Mouse (Mus musculus) B cell, adult 2 months (primary cell): Measurements from ENCODE around the gene Hist1h4h.

ENCODE experiments used
- DNase-seq, 2 experiments: peaks; one replicate each; pipeline ENCODE4 v3.0.0; 2022

Gene Hist1h4h

DNA sequence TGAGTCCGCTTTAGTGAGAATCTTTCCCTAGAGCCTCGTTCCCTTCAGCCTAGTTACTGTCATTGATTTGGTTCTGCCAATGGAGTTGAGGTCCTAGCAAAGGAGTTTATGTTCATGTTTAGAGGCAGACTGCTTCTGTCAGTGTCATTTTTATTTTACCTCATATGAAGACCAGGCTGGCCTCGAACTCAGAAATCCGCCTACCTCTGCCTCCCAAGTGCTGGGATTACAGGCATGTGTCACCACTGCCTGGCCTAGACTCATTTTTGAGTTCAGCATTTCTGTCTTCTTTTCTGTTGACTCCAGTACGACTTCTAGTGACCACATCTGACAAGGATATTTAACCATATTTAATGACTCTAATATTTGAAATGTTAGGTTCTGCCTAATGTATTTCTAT is 15.6 kb upstream of the Hist1h4h start:
- DNase-seq = no peak

GRCm38 (mm10) chr13:23515826-23516620 is 14.8 kb upstream of the Hist1h4h start:
- no peak for DNase-seq

GRCm38 (mm10) chr13:23516822-23517602 is 13.8 kb upstream of the Hist1h4h start:
- peak; percentile 87 for DNase-seq

DNA sequence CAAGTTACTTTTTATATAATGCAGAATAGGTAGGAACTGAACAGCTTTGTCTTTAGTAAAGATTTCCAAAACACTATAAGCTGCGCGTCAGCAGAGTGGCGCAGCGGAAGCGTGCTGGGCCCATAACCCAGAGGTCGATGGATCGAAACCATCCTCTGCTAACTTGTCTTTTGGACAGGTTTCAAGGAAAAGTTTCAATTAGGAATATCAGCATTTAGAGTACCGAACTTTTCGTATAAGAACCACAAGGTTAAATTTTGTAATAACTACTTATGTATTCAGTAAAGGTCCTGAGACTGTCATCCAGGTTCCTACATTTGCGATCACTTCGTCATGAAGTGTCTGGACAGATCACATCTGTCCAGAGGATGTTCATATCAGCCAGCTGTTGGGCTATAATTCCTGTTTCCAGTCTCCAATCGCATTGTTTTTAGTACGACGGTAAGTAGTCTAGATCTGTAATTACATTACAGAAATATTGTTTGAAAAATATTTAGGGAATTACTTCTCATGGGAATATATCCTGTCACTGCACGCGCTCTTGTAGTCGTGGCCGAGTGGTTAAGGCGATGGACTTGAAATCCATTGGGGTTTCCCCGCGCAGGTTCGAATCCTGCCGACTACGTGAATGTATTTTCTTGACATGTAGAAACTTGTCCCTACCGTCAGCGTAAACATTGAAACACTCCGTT is 13.1 kb upstream of the Hist1h4h start:
- peak; percentile 94 to 96 for DNase-seq

DNA sequence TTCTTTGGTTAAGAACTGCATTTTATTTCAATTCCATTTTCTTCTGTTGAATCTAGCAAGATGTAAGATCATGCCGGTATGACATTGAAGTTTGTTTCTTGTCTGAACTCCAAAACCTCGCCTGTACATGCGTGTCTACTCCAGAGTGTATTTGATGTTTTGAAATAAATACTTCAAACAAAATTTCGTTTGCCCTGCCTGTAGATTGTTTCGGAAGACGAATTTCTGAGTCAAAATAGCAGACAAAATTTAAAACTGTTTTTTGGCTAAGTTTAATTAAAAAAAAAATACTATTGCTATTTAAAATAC is 12.6 kb upstream of the Hist1h4h start:
- no peak for DNase-seq

GRCm38 (mm10) chr13:23518885-23519284 is 12.0 kb upstream of the Hist1h4h start:
- DNase-seq = peak; percentile 91 to 93

GRCm38 (mm10) chr13:23519416-23519815 is 11.4 kb upstream of the Hist1h4h start:
- peak; percentile 86 to 89 for DNase-seq

- peak; percentile 89 to 90 for DNase-seq
Observed at GRCm38 (mm10) chr13:23521703-23522102, 9.1 kb upstream of the Hist1h4h start.

GRCm38 (mm10) chr13:23523976-23524375 is 6.9 kb upstream of the Hist1h4h start:
- DNase-seq = no peak

- DNase-seq = peak; percentile 85 to 86
Observed at GRCm38 (mm10) chr13:23524654-23525053, 6.2 kb upstream of the Hist1h4h start.

DNA sequence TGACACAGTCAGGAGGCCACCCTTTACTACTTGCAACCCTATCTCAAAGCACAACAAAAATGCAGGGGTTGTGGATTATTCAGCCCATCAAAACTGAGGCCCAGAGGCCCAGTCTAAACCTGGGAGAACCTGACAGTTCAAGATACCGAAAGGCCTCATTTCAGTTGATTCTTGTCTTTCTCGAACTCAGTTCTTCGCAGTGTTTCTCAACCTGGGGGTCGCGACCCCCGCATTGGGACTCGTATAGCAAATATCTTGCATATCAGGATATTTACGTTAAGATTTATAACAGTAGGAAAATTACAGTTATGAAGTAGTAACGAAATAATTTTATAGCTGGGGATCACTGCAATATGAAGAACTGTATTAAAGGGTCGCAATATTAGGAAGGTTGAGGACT is 4.9 kb upstream of the Hist1h4h start:
- DNase-seq = peak in 1 of 2 experiments; percentile 17

DNA sequence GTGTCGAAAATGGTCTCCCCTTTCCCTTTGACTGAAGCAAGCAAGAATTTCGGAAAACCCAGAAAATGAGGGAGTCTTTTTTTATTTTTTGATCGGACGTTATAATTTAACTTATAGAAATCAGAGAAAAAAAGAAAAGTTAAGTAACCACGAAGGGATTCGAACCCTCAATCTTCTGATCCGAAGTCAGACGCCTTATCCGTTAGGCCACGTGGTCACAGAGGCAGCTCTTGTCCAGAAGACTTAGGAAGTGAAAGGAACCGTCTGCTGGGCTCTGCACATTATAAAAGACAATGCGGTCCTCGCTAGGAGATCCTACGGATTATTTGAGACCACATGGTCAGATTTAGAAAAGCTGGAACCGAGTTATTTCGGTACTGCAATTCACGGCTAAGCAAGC is 4.5 kb upstream of the Hist1h4h start:
- peak; percentile 90 to 92 for DNase-seq

DNA sequence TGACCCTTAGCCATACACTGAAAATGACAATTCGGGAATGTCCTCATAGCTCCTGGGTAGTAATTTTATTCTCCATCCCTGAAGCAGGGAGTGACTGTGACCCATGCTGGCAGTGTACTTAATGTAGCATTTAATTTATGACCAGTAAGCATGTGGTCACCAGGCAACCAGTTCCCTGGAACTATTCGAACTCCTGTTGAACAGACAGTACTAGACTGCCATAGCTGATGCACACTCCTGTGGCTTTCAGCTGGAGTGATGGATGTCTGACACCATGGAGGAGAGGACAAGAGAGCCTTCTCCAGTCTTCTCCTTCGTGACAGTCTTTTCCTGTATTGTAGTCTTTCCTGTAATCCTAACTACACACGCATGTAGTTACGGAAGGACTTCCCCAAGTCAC is 1.8 kb upstream of the Hist1h4h start:
- DNase-seq = no peak

DNA sequence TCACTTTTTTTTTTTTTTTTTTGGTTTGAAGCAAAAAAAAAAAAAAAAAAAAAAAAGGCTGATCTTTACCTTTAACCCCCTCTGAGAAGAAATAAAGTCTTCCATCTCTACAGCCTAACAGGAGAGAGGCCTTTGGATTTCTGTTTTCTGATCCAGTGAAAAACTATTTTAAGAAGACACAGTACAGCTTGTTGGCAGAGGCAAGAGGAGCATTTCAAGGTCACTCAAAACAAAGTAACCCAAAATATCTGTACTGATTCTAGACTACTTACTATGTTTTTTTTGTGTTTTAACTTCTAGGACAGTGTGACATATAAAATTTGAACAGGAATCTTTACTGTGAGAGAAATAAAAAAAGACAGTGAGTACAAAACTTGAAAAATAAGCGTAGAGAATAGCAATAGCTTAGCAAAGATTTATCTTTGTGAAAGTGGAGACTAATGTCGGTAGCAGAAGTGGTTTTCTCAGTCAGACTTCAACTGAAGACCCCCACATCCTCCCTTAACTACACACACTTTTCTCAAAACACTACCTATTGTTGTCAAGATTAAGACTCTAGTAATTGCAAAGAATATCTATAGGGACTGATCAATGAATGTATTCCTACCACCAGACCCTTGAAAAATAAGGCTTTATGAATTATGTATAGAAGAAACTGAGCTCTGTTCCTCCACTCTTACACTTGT is 1.2 kb upstream of the Hist1h4h start:
- DNase-seq = no peak

DNA sequence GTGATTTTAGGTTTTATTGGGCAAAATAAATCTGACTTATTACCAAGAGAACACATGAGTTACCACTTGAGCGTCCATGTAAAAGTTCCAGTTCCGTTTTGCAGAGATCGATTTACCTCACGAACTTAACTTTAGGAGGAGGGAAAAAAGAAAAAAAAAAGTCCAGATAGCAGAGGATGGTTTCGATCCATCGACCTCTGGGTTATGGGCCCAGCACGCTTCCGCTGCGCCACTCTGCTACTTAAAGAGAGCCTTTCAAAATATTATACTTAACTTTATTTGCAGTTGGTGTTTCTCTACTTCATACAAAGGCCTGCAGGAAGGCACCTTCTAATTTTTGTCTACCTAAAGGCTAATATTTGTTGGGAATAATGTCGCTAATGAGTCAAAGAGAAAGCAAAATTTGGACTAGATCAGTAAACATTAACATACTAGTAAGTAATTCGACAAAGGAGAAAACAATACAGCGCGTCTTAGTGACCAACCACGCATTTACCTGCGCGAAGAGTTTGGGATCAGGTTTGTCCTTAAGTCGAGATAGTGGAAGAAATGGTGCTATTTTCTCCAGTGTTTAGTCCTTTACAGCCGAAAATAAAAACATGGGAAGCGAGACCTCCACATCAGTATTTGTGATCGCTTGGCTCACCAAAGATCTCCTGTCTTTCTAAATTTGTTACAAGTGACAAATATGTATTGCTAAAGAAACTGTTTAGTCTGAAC is 509 bp upstream of the Hist1h4h start:
- peak; percentile 84 to 86 for DNase-seq

DNA sequence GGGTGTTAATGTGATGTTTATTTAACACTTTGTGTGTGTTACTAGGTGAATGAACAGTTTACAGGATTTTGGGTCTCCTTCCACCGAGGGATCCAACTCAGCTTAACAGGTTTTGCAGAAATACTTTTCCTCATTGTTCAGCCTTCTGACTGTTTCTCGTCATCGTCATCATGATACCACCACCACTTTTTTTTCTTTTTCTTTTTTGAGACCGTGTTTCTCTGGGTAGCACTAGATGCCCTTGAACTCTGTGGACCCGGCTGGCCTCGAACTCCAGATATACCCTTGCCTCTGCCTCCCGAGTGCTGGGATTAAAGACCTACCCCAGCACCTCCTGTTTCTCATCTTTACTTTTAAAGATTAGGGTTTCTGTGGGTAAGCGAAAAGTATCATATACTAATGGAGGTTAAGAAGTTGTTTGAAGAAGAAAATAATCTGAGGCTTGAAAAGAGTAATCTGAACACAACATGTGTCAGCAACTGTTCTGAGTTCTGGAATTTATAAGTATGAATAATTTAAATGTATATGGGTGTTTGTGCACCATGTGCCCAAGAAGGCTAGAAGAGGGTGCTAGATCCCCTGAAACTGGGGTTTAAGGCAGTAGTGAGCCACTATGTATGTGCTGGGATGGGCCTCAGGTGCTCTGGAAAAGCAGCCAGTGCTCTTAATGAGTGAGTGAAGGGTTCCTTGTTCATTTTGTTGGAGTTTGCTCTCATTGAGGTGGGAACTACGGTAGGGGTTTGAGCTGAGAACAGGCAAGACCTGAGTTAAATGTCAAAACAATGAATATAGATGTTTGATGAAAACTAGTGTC is 1.6 kb downstream of the Hist1h4h start:
- DNase-seq = no peak

GRCm38 (mm10) chr13:23533560-23534367 is 2.9 kb downstream of the Hist1h4h start, which contains the start of gene Hist1h2af:
TSS of gene Hist1h2af (plus strand) at chr13:23533906.
- peak; percentile 70 for DNase-seq

DNA sequence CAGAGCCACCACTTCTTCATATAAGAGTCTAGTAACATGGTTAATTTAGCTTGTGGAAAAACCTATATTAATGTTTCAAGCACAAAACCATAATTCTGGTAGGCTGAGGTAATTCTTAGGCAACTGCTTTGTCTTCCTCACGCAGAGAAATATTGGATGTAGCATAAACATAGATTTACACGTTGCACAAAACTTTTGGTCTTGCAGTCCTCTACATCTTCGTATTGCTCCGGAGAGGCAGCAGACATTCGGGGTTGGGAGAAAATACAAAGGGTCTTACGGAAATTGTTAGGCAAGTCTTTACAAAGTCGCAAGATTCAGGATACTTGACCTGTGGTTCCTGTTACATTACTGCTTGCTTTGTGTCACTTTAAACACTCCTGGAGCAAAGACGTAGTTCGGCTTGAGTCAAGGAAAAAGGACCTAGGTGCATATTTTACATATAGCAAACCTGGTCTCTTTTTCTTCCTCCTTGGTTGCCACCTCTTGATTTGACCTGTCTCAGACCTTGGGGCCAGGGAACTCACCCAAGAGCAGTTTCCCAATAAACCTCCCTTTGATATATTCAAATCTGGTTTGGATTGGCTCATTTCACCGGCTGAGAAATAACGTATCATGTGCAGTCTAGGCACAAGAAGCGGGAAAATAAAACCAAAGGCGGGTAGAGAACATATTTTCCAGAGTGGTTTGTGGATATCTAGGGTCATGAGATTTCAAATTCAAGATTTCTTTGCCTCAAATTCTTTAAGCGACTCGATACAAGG is 3.7 kb downstream of the Hist1h4h start:
- DNase-seq = no peak
